In genomic region chr10:79908167-79909091, GRCm38 (mm10) we compare ENCODE assay signal across 8 mouse cellular contexts. TPM values are rescaled to one million over a fixed set of nuclear protein-coding genes. Genes with fewer than 3 reads are reported as not detected.
DNase-seq lines count a peak whose midpoint lies in the region; ATAC-seq and TF ChIP-seq lines count a peak whose summit lies in the region.

Gene Med16 (minus strand): TSS chr10:79908923.

- 1% methylated on average over 52 of the region's 52 CpGs for WGBS in forebrain, embryonic 16.5 days
- 1% methylated on average over 52 of the region's 52 CpGs for WGBS in lung, embryonic 14.5 days
- 2% methylated on average over 52 of the region's 52 CpGs for WGBS in olfactory bulb, adult 2 months
- whole genome bisulfite sequencing in thymus, adult 2 months, result under 1% methylated on average over 52 of the region's 52 CpGs

- intact Hi-C loops in heart, postnatal 36 days (cut with DNase I), result no loop called here

- peak; percentile 97 for DNase-seq in ES-E14 (ENCODE audit: low read depth, low spot score)
- DNase-seq in cerebellum, adult 11-12 months, result peak; percentile 97
- peak; percentile 94 to 98 for DNase-seq in heart, postnatal 36 days
- peak; percentile 93 to 96 for DNase-seq in layer of hippocampus, adult 2 months (ENCODE audit: low spot score in 2 of 2)
- DNase-seq in lung, embryonic 14.5 days, result peak; percentile 97
- peak; percentile 99 for DNase-seq in thymus, adult 2 months

- H3K4me2 ChIP-seq in forebrain, embryonic 16.5 days (ENCODE audit: low read length), result peak within 1 kb of the TSS; percentile 55
- peak within 1 kb of the TSS; percentile 57 for H3K4me2 ChIP-seq in lung, embryonic 14.5 days

- peak within 1 kb of the TSS; percentile 99 to 100 for H3K4me3 ChIP-seq in ES-E14 (ENCODE audit: insufficient read depth in 1 of 2, low read depth in 1 of 2, low read length in 2 of 2, poor library complexity in 1 of 2, severe bottlenecking in 1 of 2)
- peak within 1 kb of the TSS; percentile 94 for H3K4me3 ChIP-seq in forebrain, embryonic 16.5 days (replicated peaks; ENCODE audit: low read length)
- peak within 1 kb of the TSS; percentile 99 for H3K4me3 ChIP-seq in layer of hippocampus, adult 2 months
- peak within 1 kb of the TSS; percentile 66 for H3K4me3 ChIP-seq in lung, embryonic 14.5 days (ENCODE audit: low read depth, low read length)
- peak within 1 kb of the TSS; percentile 100 for H3K4me3 ChIP-seq in olfactory bulb, adult 2 months (ENCODE audit: insufficient read depth, low read depth, low read length)
- peak within 1 kb of the TSS; percentile 75 for H3K4me3 ChIP-seq in thymus, adult 2 months (ENCODE audit: control insufficient read depth, insufficient read depth, low read length)

- H3K9ac ChIP-seq in ES-E14 (ENCODE audit: insufficient read depth, low read depth, low read length, poor library complexity, severe bottlenecking), result peak within 1 kb of the TSS; percentile 100
- peak within 1 kb of the TSS; percentile 99 for H3K9ac ChIP-seq in forebrain, embryonic 16.5 days (replicated peaks; ENCODE audit: low read depth, low read length)
- peak within 1 kb of the TSS; percentile 91 for H3K9ac ChIP-seq in lung, embryonic 14.5 days

- peak; percentile 91 for ATAC-seq in forebrain, embryonic 16.5 days
- ATAC-seq in lung, embryonic 14.5 days (ENCODE audit: insufficient read depth), result peak; percentile 93

- in situ Hi-C loops in ES-E14 (cut with MboI; ENCODE audit: low sequenced_read_pairs in 2 of 2, unreplicated experiment in 2 of 2), result no loop called here

- peaks cover 5% of the 10 kb centered on the region; the same call in 1 of the 2 replicates for H3K36me3 ChIP-seq in ES-E14 (ENCODE audit: control insufficient read depth, insufficient read depth, low read length, poor library complexity, severe bottlenecking)
- peaks cover 8% of the 10 kb centered on the region for H3K36me3 ChIP-seq in forebrain, embryonic 16.5 days (ENCODE audit: control insufficient read depth, insufficient read depth)
- peaks cover 57% of the 10 kb centered on the region for H3K36me3 ChIP-seq in lung, embryonic 14.5 days (ENCODE audit: insufficient read depth)
- no peaks in the 10 kb centered on the region for H3K36me3 ChIP-seq in thymus, adult 2 months (ENCODE audit: control insufficient read depth, insufficient read depth, low read length)

- no peaks in the 10 kb centered on the region for H3K27me3 ChIP-seq in forebrain, embryonic 16.5 days (replicated peaks; ENCODE audit: control insufficient read depth, insufficient read depth, low read length)
- no peaks in the 10 kb centered on the region for H3K27me3 ChIP-seq in lung, embryonic 14.5 days (ENCODE audit: insufficient read depth, low read length)
- H3K27me3 ChIP-seq in thymus, adult 2 months (ENCODE audit: control insufficient read depth, insufficient read depth, low read length), result no peaks in the 10 kb centered on the region

- no peaks in the 10 kb centered on the region for H3K9me3 ChIP-seq in ES-E14 (ENCODE audit: control insufficient read depth, insufficient read depth, low read depth, low read length)
- no peaks in the 10 kb centered on the region for H3K9me3 ChIP-seq in forebrain, embryonic 16.5 days (ENCODE audit: control insufficient read depth, low read length)
- H3K9me3 ChIP-seq in lung, embryonic 14.5 days (ENCODE audit: low read depth, low read length), result no peaks in the 10 kb centered on the region

- peaks cover 0 to 8% of the 10 kb centered on the region in 2 experiments; a peak in 1 of 4 replicates for H3K4me1 ChIP-seq in ES-E14 (ENCODE audit: control insufficient read depth in 2 of 2, insufficient read depth in 2 of 2, low read length in 2 of 2, poor library complexity in 1 of 2)
- peaks cover 9% of the 10 kb centered on the region for H3K4me1 ChIP-seq in forebrain, embryonic 16.5 days (replicated peaks; ENCODE audit: control insufficient read depth, insufficient read depth, low read length)
- no peaks in the 10 kb centered on the region for H3K4me1 ChIP-seq in lung, embryonic 14.5 days (ENCODE audit: insufficient read depth)
- peaks cover 25% of the 10 kb centered on the region for H3K4me1 ChIP-seq in olfactory bulb, adult 2 months (ENCODE audit: control insufficient read depth, insufficient read depth, low read length)
- peaks cover 10% of the 10 kb centered on the region for H3K4me1 ChIP-seq in thymus, adult 2 months (replicated peaks; ENCODE audit: control insufficient read depth, insufficient read depth, low read length)

- TF ChIP-seq POLR2A in olfactory bulb, adult 2 months (IDR thresholded peaks at IDR 0.05; ENCODE audit: insufficient read depth, low read depth, low read length), result peak; percentile 70
- peak; percentile 50; the same call in 1 of the 2 replicates for TF ChIP-seq POLR2A in thymus, adult 2 months (IDR thresholded peaks at IDR 0.05; ENCODE audit: control insufficient read depth, extremely low read depth, insufficient read depth, low read length, poor library complexity)

- no peak for TF ChIP-seq CTCF in layer of hippocampus, adult 2 months (conservative IDR thresholded peaks at IDR 0.05)
- TF ChIP-seq CTCF in lung, embryonic 14.5 days (IDR thresholded peaks at IDR 0.05; ENCODE audit: low read depth), result no peak
- TF ChIP-seq CTCF in olfactory bulb, adult 2 months (IDR thresholded peaks at IDR 0.05; ENCODE audit: insufficient read depth, low read depth, low read length), result no peak
- TF ChIP-seq CTCF in thymus, adult 2 months (IDR thresholded peaks at IDR 0.05; ENCODE audit: borderline replicate concordance, control insufficient read depth, extremely low read depth, insufficient read depth, low read length, poor library complexity), result no peak

- H3K27ac ChIP-seq in ES-E14 (ENCODE audit: insufficient read depth, low read depth, low read length, poor library complexity, severe bottlenecking), result peak within 1 kb of the TSS; percentile 99
- H3K27ac ChIP-seq in forebrain, embryonic 16.5 days (ENCODE audit: low read length), result peak within 1 kb of the TSS; percentile 99
- H3K27ac ChIP-seq in layer of hippocampus, adult 2 months, result peak within 1 kb of the TSS; percentile 100
- peak within 1 kb of the TSS; percentile 98 for H3K27ac ChIP-seq in lung, embryonic 14.5 days (ENCODE audit: low read depth)
- H3K27ac ChIP-seq in olfactory bulb, adult 2 months (ENCODE audit: insufficient read depth, low read depth, low read length), result peak within 1 kb of the TSS; percentile 100
- H3K27ac ChIP-seq in thymus, adult 2 months (ENCODE audit: control insufficient read depth, insufficient read depth, low read length), result peak within 1 kb of the TSS; percentile 54

TF ChIP-seq in ES-E14, 5 proteins besides CTCF, POLR2A, EP300 and RAD21:
- TF ChIP-seq HCFC1 (IDR thresholded peaks at IDR 0.05; ENCODE audit: borderline replicate concordance, insufficient read depth, low read length), result peak; percentile 67; the same call in 1 of the 2 replicates
- TF ChIP-seq CHD2 (IDR thresholded peaks at IDR 0.05; ENCODE audit: low read depth, low read length), result no peak

RNA-seq across cellular contexts. Expression of gene Med16, which starts in this region (rescaled TPM):
- 21.0 and 24.9 TPM in 2 replicates for total RNA-seq in ES-E14 (2012; rRNA removed)
- polyA plus RNA-seq in forebrain, embryonic 16.5 days (2015; fragmentation: Nextera tagmentation; extraction: Ambion mirVana), result 53.8 and 54.0 TPM in 2 replicates
- 10 to 100 TPM; 53.0 to 53.2 TPM for total RNA-seq in heart, postnatal 36 days (2021)
- total RNA-seq in layer of hippocampus, adult 2 months (2021), result 10 to 100 TPM; 57.7 to 59.3 TPM
- 55.5 and 58.7 TPM in 2 replicates for polyA plus RNA-seq in lung, embryonic 14.5 days (2014; fragmentation: Nextera tagmentation; extraction: Ambion mirVana)
- not detected in 2 replicates for polyA plus RNA-seq in olfactory bulb, adult 2 months (2012; ENCODE audit: insufficient read depth, insufficient read length, low replicate concordance, missing spikeins)
- polyA plus RNA-seq in thymus, adult 2 months (2012; rRNA removed), result 103 and 121 TPM in 2 replicates

Comparison
In these comparisons a context has a peak if more than half of its experiments do, and no peak if none do; other contexts are left out.
1. Peak in every context shown above with its lines: DNase-seq, ATAC-seq, H3K4me3 ChIP-seq and H3K27ac ChIP-seq.